Mouse (Mus musculus): Measurements from ENCODE around the gene Ttc28. TPM values are rescaled to one million over a fixed set of nuclear protein-coding genes. Genes with fewer than 3 reads are reported as not detected.

Ttc28 gene
- polyA plus RNA-seq, 1 experiment from 2014 or later, result 10.2 TPM

DNA sequence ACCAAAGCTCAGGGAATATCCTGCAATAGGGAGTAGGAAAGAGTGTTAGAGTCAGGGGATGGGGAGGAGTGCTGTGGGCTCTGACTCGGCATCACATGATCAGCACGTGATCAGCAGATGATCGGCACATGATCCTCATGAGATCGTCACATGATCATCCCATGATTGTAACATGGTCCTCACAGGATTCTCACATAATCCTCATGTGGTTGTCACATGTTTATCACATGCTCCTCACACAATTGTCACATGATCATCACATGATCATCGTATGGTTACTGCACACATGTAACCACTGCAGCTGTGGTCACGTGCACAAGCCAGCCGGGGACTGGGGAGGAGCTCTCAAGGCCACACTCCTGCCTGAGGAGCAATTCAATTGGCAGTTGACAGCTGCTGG lies 264.8 kb downstream of the Ttc28 start:
- peaks cover 7% of the 10 kb centered on the region for H3K4me1 ChIP-seq
- WGBS, result 84% methylated on average over 7 of the region's 7 CpGs
- no peak for ATAC-seq (ENCODE audit: insufficient read depth, low FRiP score, low read depth)

DNA sequence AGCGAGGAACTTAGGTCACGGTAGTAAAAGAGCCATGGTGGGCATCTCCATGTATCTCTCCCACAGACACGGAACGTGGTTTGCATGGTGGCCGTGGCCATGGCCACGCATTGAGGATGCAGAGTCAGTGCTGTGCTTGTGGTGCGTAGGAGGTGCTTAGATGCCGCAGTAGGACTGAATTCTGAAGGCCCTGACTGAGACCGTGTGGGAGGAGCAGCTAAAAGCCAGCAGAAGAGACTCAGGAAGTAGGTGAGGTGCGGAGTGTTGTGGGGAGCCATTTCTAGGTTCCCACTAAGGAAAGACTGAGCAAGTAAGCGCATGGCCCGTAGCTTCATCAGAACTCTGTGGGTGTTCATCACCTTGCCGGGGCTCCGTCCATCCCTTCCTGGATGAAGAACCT lies 271.0 kb downstream of the Ttc28 start:
- 94% methylated on average over 14 of the region's 14 CpGs for WGBS
- no peak for ATAC-seq (ENCODE audit: insufficient read depth, low FRiP score, low read depth)

More for the DNA sequence above, 264.8 kb downstream of the Ttc28 start:
- Histone ChIP-seq H3K4me2 (no peak overlapping the region), H3K9me3 (no peaks in the 10 kb centered on the region), H3K9ac (no peak overlapping the region), H3K36me3 (no peaks in the 10 kb centered on the region), H3K27ac (no peak overlapping the region), H3K4me3 (replicated peaks) (no peak overlapping the region), H3K27me3 (replicated peaks) (no peaks in the 10 kb centered on the region)

DNA sequence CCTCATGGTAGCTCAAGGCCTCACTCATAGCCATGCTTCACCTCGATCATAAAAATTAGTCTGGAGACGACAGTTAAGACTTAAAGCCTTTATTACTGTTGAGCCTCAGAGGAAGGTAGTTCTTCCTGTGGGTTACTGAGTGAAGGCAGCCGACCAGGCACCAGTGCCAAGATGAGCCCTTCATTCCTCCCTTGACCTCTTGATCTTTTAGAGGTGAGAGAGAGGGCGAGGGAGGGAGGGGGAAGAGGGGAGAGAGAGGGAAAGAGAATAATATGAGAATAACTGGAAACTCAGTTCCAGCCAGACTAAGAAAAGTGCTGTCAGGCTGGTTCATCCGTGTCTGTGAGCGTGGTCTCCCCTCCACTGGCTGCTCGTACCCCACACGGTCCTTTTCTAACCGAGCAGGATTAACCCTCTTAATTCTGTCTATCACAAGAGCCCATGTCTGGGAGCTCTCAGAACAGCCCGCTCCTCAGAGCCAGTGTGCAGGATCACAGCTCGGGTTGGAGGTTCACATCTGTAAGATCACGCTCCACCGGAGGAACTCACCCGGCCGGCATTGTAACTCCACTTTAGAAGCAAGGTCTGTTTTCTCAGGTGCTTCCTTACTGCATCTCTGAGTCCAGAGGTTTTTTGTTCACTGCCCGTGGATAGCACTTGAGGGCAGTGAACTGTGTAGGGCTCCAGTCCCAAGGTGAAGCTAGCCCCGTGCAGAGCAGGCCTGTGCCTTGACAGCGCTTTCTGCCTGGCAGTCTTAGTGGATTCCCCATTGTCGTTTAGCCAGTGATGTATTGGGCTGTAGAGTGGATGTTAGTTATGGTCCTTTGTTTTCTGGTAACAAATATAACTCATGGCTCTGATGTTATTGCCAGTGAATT lies 272.5 kb downstream of the Ttc28 start:
- no peak for ATAC-seq (ENCODE audit: insufficient read depth, low FRiP score, low read depth)
- H3K36me3 ChIP-seq, result no peaks in the 10 kb centered on the region
- no peak overlapping the region for H3K9ac ChIP-seq
- 38% methylated on average over 19 of the region's 19 CpGs for WGBS
- no peak overlapping the region for H3K27ac ChIP-seq
- H3K4me2 ChIP-seq, result no peak overlapping the region
- no peaks in the 10 kb centered on the region for H3K27me3 ChIP-seq (replicated peaks)
- peaks cover 19% of the 10 kb centered on the region for H3K4me1 ChIP-seq
- no peaks in the 10 kb centered on the region for H3K9me3 ChIP-seq
- H3K4me3 ChIP-seq (replicated peaks), result no peak overlapping the region

More for the DNA sequence above, 271.0 kb downstream of the Ttc28 start:
- no peaks in the 10 kb centered on the region for H3K9me3 ChIP-seq
- H3K4me3 ChIP-seq (replicated peaks), result no peak overlapping the region
- no peak overlapping the region for H3K4me2 ChIP-seq
- peaks cover 17% of the 10 kb centered on the region for H3K4me1 ChIP-seq
- no peak overlapping the region for H3K9ac ChIP-seq
- H3K36me3 ChIP-seq, result no peaks in the 10 kb centered on the region
- no peak overlapping the region for H3K27ac ChIP-seq
- H3K27me3 ChIP-seq (replicated peaks), result no peaks in the 10 kb centered on the region

DNA sequence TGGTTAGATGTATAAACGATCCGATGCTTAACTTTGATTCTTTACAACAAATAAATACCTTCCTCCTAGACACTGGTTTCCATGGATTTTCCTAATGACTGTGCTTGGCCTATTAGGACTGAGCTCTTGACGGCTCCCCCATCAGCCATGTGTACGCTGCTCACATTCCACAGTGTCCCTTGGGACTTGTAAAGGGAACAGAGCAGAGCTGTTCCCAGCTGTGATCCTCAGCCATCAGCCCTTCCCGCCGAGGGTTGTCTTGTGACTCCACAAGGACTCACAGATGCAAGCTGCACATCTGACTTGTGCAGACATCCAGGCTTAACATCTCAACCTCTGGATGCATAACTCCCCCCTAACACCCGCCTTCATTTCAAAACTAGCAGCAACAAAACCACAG lies 275.0 kb downstream of the Ttc28 start:
- H3K36me3 ChIP-seq, result no peaks in the 10 kb centered on the region
- no peak overlapping the region for H3K27ac ChIP-seq
- peak; percentile 70 for ATAC-seq (ENCODE audit: insufficient read depth, low FRiP score, low read depth)
- no peak overlapping the region for H3K4me2 ChIP-seq
- peaks cover 23% of the 10 kb centered on the region for H3K4me1 ChIP-seq
- H3K27me3 ChIP-seq (replicated peaks), result no peaks in the 10 kb centered on the region
- no peak overlapping the region for H3K4me3 ChIP-seq (replicated peaks)
- H3K9ac ChIP-seq, result no peak overlapping the region
- no peaks in the 10 kb centered on the region for H3K9me3 ChIP-seq
- 36% methylated on average over 7 of the region's 7 CpGs for WGBS

DNA sequence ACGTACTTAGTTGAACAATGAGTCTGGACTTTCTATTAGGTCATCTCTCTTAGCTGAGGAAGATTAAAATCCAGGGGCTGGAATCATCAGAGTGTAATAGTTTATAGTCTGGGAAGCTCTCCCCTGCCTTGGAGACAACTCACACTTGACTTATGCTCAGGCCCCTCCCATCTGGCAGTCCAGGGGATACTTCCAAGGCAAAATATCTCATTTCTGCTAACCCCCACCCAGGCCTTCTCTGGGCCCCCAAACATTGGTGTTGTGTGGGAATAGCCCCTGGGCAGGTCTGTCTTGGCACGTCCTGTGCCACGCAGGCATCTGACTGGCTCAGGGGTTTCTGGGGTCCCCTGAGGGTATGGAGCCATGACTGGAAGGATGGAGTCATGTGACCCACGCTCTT lies 275.7 kb downstream of the Ttc28 start:
- no peak for ATAC-seq (ENCODE audit: insufficient read depth, low FRiP score, low read depth)
- Histone ChIP-seq H3K36me3 (no peaks in the 10 kb centered on the region), H3K27ac (no peak overlapping the region), H3K27me3 (replicated peaks) (no peaks in the 10 kb centered on the region), H3K4me3 (replicated peaks) (no peak overlapping the region), H3K9ac (no peak overlapping the region), H3K4me1 (peaks cover 29% of the 10 kb centered on the region), H3K4me2 (no peak overlapping the region), H3K9me3 (no peaks in the 10 kb centered on the region)
- 73% methylated on average over 4 of the region's 4 CpGs for WGBS

DNA sequence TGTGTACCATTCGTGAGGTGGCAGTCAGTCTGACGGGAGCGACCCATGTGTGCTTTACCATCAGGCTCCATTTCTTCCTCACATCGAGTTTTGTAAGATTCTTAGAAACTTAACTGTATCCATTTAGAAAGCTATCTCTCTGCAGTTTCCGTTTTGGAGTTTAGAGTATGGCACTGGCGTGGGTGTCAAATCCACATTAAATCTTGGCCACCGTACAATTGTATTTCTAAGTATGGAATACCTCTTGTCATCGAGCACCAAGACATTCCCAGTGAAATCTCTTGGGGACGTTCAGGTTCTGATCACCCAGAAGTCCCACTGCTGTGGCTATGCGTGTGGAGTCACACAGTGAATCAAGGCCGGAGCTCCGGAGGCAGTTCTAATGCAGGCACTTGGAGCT lies 276.3 kb downstream of the Ttc28 start:
- H3K4me3 ChIP-seq (replicated peaks), result no peak overlapping the region
- peaks cover 33% of the 10 kb centered on the region for H3K4me1 ChIP-seq
- 86% methylated on average over 12 of the region's 12 CpGs for WGBS
- no peaks in the 10 kb centered on the region for H3K9me3 ChIP-seq
- no peaks in the 10 kb centered on the region for H3K27me3 ChIP-seq (replicated peaks)
- H3K4me2 ChIP-seq, result no peak overlapping the region
- no peak overlapping the region for H3K9ac ChIP-seq
- no peak overlapping the region for H3K27ac ChIP-seq
- H3K36me3 ChIP-seq, result no peaks in the 10 kb centered on the region
- no peak for ATAC-seq (ENCODE audit: insufficient read depth, low FRiP score, low read depth)

DNA sequence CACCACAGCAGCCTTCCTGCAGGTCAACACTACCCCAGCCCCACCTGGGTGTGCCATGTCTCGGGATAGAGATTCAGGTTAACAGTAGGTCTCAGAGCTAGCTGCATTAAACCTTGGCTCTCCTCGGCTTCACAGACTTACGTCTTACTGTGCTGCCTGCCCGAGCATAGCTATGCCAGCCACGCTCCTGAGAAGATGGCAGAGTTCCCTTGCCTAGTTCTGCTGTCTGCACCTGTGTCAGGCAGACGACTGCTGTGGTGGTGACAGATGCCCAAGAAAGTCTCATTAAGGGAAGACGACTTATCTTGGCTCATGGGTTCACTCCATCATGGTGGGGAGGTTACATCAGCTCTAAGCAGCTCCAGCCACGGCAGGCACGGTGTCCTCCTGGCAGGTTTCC lies 278.7 kb downstream of the Ttc28 start:
- H3K9me3 ChIP-seq, result no peaks in the 10 kb centered on the region
- no peak overlapping the region for H3K4me3 ChIP-seq (replicated peaks)
- peaks cover 37% of the 10 kb centered on the region for H3K4me1 ChIP-seq
- H3K27ac ChIP-seq, result no peak overlapping the region
- no peaks in the 10 kb centered on the region for H3K36me3 ChIP-seq
- WGBS, result 88% methylated on average over 9 of the region's 9 CpGs
- H3K27me3 ChIP-seq (replicated peaks), result no peaks in the 10 kb centered on the region
- no peak overlapping the region for H3K4me2 ChIP-seq
- no peak overlapping the region for H3K9ac ChIP-seq
- ATAC-seq (ENCODE audit: insufficient read depth, low FRiP score, low read depth), result no peak

DNA sequence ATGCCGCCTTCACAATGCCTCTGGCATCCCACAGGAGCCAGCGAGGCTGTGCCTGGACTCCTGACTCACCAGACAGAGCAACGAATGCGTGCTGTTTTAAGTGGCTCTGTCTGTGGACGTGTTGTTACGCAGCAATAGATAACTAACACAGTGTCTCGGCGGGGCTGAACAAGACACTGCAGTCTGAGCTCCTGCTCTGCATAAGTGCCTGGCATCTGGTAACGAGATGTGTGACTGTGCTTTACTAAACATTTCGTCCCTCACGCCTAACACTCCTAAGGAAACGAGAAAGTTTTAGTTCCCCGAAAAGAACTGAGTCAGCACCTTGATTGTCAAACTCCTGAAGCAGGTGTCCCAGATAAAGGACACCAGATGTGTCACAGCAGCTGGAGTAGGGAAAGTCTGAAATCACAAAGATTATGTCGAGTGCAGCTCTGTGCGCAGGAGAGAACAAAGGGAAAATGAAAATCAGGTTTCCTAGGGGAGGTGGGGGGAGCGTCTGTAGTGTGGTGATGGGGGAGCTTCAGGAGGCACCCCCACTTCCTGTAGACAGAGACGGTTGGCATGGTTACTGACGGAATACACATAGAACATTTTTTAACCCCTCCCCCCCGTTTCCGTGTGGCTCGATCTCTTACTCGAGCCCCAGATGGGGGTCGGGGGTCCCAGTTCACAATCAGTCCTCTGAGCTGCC lies 280.2 kb downstream of the Ttc28 start:
- Histone ChIP-seq H3K4me1 (peaks cover 37% of the 10 kb centered on the region), H3K4me2 (0 out of 2 replicates have a peak overlapping the region, but pooled peaks have one; percentile 5), H3K27ac (no peak overlapping the region), H3K9ac (no peak overlapping the region), H3K4me3 (replicated peaks) (no peak overlapping the region), H3K9me3 (no peaks in the 10 kb centered on the region), H3K27me3 (replicated peaks) (no peaks in the 10 kb centered on the region), H3K36me3 (no peaks in the 10 kb centered on the region)
- ATAC-seq (ENCODE audit: insufficient read depth, low FRiP score, low read depth), result no peak
- WGBS, result 33% methylated on average over 23 of the region's 23 CpGs

DNA sequence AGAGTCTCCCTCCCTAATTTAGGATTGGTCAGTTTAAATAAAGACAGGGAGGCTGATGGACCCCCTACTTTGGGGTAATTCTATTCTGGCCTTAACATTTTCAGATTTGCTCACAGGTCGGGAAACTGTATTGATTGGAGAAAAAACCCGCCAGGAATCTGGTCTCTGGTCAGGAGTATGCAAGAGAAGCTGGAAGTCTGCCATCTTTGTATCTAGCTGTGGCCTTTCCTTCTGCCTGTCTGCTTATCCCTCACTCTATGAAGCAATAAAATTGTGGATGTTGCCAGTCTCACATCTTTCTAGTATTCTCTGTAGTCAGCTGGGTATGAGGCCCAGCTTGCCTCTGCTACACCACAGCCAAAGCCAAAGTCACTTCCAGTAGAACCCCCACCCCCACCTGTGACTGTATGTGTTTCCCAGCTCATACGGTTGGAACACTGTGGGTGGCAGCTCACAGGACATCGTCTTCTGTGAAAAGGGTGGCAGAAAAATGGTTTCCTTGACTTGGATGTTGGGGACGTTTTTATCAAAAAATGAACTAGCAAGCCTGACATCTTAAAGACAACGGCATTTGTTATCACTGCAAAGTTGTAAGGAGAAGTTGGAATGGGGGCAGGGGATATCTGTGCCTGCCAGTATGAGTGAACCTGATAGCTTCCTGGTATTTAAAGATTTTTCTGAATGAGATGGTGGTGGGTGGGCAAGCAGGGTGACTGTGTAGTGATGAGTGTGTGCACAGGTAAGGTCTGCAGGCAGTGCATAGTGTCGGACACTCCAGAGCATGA lies 281.7 kb downstream of the Ttc28 start:
- Histone ChIP-seq H3K27me3 (replicated peaks) (no peaks in the 10 kb centered on the region), H3K9me3 (no peaks in the 10 kb centered on the region), H3K36me3 (no peaks in the 10 kb centered on the region), H3K4me2 (no peak overlapping the region), H3K4me3 (replicated peaks) (no peak overlapping the region), H3K27ac (no peak overlapping the region), H3K4me1 (peaks cover 32% of the 10 kb centered on the region), H3K9ac (no peak overlapping the region)
- ATAC-seq (ENCODE audit: insufficient read depth, low FRiP score, low read depth), result no peak
- WGBS, result 66% methylated on average over 7 of the region's 7 CpGs

DNA sequence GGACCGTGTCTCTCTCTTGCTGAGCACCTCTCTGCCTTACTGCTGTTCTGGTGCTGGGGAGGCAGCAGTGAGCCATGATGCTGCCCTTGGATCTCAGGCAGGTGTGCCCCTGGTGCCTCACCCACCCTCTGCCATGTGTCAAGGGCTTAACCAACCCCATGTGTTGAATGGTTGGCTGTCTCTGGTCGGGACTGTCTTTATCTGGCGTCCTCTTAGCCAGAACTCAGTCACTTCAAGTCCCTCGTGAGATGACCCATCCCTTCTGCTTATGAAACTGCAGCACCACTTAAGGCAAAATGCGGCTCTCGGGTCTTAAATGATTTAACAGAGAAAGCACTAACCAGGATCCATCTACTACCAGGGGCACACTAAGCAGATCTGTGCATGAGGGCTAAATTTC lies 283.3 kb downstream of the Ttc28 start:
- H3K9ac ChIP-seq, result no peak overlapping the region
- H3K4me1 ChIP-seq, result peaks cover 32% of the 10 kb centered on the region

DNA sequence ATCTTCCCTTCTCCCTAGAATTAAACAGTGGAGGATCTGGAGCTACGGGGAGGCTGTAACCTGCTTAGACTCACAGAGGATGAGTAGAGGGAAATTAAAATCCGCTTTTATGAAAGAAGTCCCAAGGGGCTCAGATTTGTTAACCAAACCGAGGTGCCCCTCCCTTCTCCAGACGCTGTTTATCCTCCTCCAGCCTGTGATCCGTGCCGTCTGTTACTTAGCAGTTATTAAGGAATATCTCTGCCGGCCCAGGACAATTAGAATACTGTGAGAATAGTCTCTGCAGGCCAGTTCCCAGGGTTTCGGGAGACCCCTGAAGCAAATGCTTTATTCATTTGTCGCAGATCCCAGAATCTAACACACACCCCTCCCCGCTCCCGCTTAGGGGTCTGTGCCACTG lies 283.8 kb downstream of the Ttc28 start:
- Histone ChIP-seq H3K27ac (no peak overlapping the region), H3K4me1 (peaks cover 32% of the 10 kb centered on the region), H3K9ac (no peak overlapping the region), H3K36me3 (no peaks in the 10 kb centered on the region), H3K9me3 (no peaks in the 10 kb centered on the region), H3K27me3 (replicated peaks) (no peaks in the 10 kb centered on the region), H3K4me2 (no peak overlapping the region), H3K4me3 (replicated peaks) (no peak overlapping the region)
- WGBS, result 45% methylated on average over 11 of the region's 11 CpGs
- ATAC-seq (ENCODE audit: insufficient read depth, low FRiP score, low read depth), result no peak

More for the DNA sequence above, 283.3 kb downstream of the Ttc28 start:
- 51% methylated on average over 6 of the region's 6 CpGs for WGBS
- no peaks in the 10 kb centered on the region for H3K9me3 ChIP-seq
- H3K27ac ChIP-seq, result no peak overlapping the region
- no peak overlapping the region for H3K4me2 ChIP-seq
- H3K4me3 ChIP-seq (replicated peaks), result no peak overlapping the region
- no peaks in the 10 kb centered on the region for H3K36me3 ChIP-seq
- no peaks in the 10 kb centered on the region for H3K27me3 ChIP-seq (replicated peaks)
- ATAC-seq (ENCODE audit: insufficient read depth, low FRiP score, low read depth), result 0 out of 2 replicates have a peak, but pooled peaks have one; percentile 5

All from stomach, embryonic 15.5 days (tissue).